Mouse (Mus musculus) mouse embryonic stem cell (cell line): ENCODE results near the gene 4930433I11Rik.
"Not testable (repeated sequence)": the region's sequence is repeated elsewhere in the genome, so short reads cannot be mapped to it uniquely, and the experiment has no call there.

Experiments
- in situ Hi-C, 2 experiments: fragments of 300-500 bp; cut with MboI; formaldehyde crosslinking; loops; 1 replicate in 1 of 2; 3 replicates in 1 of 2; pipeline ENCODE4 v1.14.3; 2019 to 2020; ENCODE audit warnings: low sequenced_read_pairs in 2 of 2, low pct_unique_long_range_greater_than_20kb in 1 of 2, mixed read lengths in 1 of 2; ENCODE audit not compliant: unreplicated experiment in 1 of 2

Gene 4930433I11Rik

DNA sequence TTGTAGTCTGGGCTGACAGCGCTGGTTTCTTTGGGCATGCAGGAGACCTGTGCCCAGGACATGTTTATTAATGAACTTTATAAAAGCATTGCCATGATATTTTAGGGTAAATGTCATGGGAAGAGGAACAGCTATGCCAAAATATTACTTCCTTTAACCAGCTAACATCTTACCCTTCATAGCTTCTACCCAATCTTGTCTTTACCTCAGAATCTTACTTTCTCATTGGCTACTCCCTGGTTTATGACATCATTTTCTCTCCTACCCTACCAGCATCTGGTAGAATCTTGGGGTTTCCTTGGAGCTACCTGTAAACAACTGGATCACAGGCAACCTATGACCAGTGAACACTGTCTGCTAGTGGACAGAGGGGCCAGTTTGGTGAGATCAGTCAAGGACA lies at the start of gene 4930433I11Rik:
TSS of gene 4930433I11Rik (plus strand) at position 301 of the 400 bp plus-strand sequence.
- in situ Hi-C loops: no loop called here

DNA sequence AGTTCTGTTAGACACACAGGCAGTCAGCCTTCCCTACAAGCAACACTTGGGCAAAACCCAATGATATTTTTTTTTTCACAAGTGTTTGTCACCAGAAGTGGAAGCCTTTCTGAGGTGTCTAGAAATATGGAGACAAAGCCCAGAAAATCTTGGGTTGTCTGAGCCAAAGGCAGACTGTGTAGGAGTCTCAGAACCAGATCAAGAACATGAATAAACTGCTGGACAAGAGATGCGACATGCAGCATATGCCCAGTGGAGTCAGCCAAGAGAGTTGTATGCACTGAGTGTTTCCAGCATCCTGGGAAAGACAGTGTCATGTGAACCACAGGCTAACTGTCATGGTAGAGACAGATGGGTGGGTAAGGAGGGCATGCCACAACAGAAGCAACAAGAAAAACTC lies 48.0 kb upstream of the 4930433I11Rik start:
- in situ Hi-C loops: no loop called here

DNA sequence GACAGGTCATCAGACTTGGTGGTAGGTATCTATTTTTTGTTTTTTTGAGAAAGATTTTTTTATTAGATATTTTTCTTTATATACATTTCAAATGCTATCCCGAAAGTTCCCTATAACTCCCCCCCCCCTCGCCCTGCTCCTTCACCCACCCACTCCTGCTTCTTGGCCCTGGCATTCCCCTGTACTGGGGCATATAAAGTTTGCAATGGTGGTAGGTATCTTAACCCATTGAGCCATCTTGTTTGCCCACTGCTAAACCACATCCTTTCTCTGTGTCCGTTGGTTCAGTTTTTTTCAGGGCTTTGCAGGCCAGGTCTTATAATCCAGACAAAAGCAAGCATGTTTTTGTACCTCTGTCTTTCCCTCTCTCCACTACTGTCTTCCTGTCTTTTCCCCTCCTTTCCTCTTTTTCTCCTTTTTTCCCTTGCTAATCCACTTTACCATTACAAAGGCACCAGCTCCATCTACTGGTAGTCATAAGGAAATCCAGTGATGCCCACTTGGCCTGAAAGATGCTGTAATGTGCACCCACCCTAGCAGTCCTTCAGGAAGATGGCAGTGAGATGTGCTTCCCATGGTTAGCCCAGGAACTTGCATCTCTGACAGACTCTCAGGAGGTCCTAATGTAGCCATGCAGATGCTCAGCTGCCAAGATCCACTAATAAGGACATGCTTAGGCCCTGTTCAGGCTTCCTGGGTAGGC lies 45.0 kb upstream of the 4930433I11Rik start:
- in situ Hi-C loops: no loop called here

DNA sequence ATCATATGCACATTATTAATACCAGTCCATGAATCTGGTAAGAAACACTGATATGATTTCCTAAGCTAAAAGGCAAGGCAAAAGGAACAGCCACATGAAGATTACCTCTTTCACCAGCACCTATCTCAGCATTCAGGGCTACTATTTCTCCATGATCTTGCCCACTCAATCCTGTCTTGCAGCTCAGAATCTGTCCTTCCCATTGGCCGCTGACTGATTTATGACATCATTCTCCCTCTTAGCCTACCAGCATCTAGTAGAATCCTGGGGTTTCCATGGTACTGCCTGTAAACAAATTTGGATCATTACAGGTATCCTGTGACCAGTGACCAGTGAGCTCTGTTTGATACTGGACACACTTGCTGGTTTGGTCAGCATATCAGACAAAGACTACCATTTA lies 45.1 kb downstream of the 4930433I11Rik start, which contains the start of gene Gm4884:
TSS of gene Gm4884 (plus strand) at position 301 of the 400 bp plus-strand sequence.
- in situ Hi-C loops: not testable (repeated sequence)

DNA sequence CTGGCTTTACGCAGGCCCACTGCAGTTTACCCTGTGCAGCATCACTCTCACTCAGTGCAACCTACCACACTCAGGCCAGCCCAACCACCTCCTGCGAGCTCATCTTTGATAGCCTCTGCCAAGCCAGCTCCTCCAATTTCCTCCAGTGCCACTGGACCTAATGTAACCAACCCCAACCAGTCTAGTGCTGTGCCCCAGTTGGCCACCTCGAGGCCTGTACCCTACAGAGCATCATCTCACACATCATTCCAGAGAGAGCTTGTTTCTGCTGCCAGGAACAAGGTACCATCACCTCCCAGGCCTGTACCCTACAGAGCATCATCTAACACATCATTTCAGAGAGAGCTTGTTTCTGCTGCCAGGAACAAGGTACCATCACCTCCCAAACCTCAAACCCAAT lies 56.7 kb downstream of the 4930433I11Rik start:
- in situ Hi-C loops: not testable (repeated sequence)
